Mouse (Mus musculus): Measurements from ENCODE around the gene Rims3. TPM values are rescaled to one million over a fixed set of nuclear protein-coding genes. Genes with fewer than 3 reads are reported as not detected.

The Rims3 gene
- polyA plus RNA-seq (2014; fragmentation: Nextera tagmentation; extraction: Ambion mirVana): 0.70 and 1.1 TPM in 2 replicates

- H3K4me1 ChIP-seq (ENCODE audit: insufficient read depth): no peaks in the 10 kb centered on the region
- H3K4me2 ChIP-seq: peak within 1 kb of the TSS; percentile 91
- H3K27me3 ChIP-seq (ENCODE audit: insufficient read depth, low read length): peaks cover 31% of the 10 kb centered on the region
- DNase-seq (peak; percentile 56), ATAC-seq (ENCODE audit: insufficient read depth) (peak; percentile 75)
- 1% methylated on average over 68 of the region's 68 CpGs for WGBS
- H3K4me3 ChIP-seq (ENCODE audit: low read depth, low read length): peak within 1 kb of the TSS; percentile 49
- H3K27ac ChIP-seq (ENCODE audit: low read depth): no peak within 1 kb of the TSS
- TF ChIP-seq CTCF (IDR thresholded peaks at IDR 0.05; ENCODE audit: low read depth): no peak
- H3K9me3 ChIP-seq (ENCODE audit: low read depth, low read length): no peaks in the 10 kb centered on the region
- H3K9ac ChIP-seq: peak within 1 kb of the TSS; percentile 46; the same call in 1 of the 2 replicates
- H3K36me3 ChIP-seq (ENCODE audit: insufficient read depth): no peaks in the 10 kb centered on the region
These were observed at the start of gene Rims3 for GRCm38 (mm10) chr4:120854588-120855319. Gene Rims3, plus strand, starts transcription at chr4:120854816.

- H3K27ac ChIP-seq (ENCODE audit: low read depth): no peak overlapping the region
- ATAC-seq (ENCODE audit: insufficient read depth): no peak
- no peak overlapping the region for H3K9ac ChIP-seq
- H3K9me3 ChIP-seq (ENCODE audit: low read depth, low read length): no peaks in the 10 kb centered on the region
- no peak overlapping the region for H3K4me2 ChIP-seq
- no peak overlapping the region for H3K4me3 ChIP-seq (ENCODE audit: low read depth, low read length)
- DNase-seq: no peak
- no peaks in the 10 kb centered on the region for H3K36me3 ChIP-seq (ENCODE audit: insufficient read depth)
- H3K4me1 ChIP-seq (ENCODE audit: insufficient read depth): no peaks in the 10 kb centered on the region
- TF ChIP-seq CTCF (IDR thresholded peaks at IDR 0.05; ENCODE audit: low read depth): no peak
- H3K27me3 ChIP-seq (ENCODE audit: insufficient read depth, low read length): no peaks in the 10 kb centered on the region
These were observed 48.8 kb upstream of the Rims3 start for GRCm38 (mm10) chr4:120805816-120806215.

- ATAC-seq (ENCODE audit: insufficient read depth) (no peak), DNase-seq (no peak)
- Histone ChIP-seq H3K4me3 (ENCODE audit: low read depth, low read length) (peak overlapping the region; percentile 48), H3K4me1 (ENCODE audit: insufficient read depth) (peaks cover 30% of the 10 kb centered on the region), H3K36me3 (ENCODE audit: insufficient read depth) (no peaks in the 10 kb centered on the region), H3K9ac (peak overlapping the region; percentile 49), H3K9me3 (ENCODE audit: low read depth, low read length) (no peaks in the 10 kb centered on the region), H3K4me2 (peak overlapping the region; percentile 69), H3K27ac (ENCODE audit: low read depth) (peak overlapping the region; percentile 71), H3K27me3 (ENCODE audit: insufficient read depth, low read length) (no peaks in the 10 kb centered on the region)
- whole genome bisulfite sequencing: 7% methylated on average over 1 of the region's 1 CpGs
- TF ChIP-seq CTCF (IDR thresholded peaks at IDR 0.05; ENCODE audit: low read depth): no peak
These were observed 40.9 kb upstream of the Rims3 start for GRCm38 (mm10) chr4:120813762-120814161.

GRCm38 (mm10) chr4:120814171-120814570 lies 40.4 kb upstream of the Rims3 start:
- peak; percentile 37 for DNase-seq
- Histone ChIP-seq H3K4me1 (ENCODE audit: insufficient read depth) (peaks cover 31% of the 10 kb centered on the region), H3K27ac (ENCODE audit: low read depth) (peak overlapping the region; percentile 71), H3K4me2 (peak overlapping the region; percentile 69), H3K27me3 (ENCODE audit: insufficient read depth, low read length) (no peaks in the 10 kb centered on the region), H3K9me3 (ENCODE audit: low read depth, low read length) (no peaks in the 10 kb centered on the region), H3K36me3 (ENCODE audit: insufficient read depth) (no peaks in the 10 kb centered on the region), H3K4me3 (ENCODE audit: low read depth, low read length) (peak overlapping the region; percentile 48), H3K9ac (peak overlapping the region; percentile 49)
- 10% methylated on average over 4 of the region's 4 CpGs for WGBS
- no peak for TF ChIP-seq CTCF (IDR thresholded peaks at IDR 0.05; ENCODE audit: low read depth)
- no peak for ATAC-seq (ENCODE audit: insufficient read depth)

- no peak for TF ChIP-seq CTCF (IDR thresholded peaks at IDR 0.05; ENCODE audit: low read depth)
- no peaks in the 10 kb centered on the region for H3K36me3 ChIP-seq (ENCODE audit: insufficient read depth)
- peak overlapping the region; percentile 71 for H3K27ac ChIP-seq (ENCODE audit: low read depth)
- H3K9me3 ChIP-seq (ENCODE audit: low read depth, low read length): no peaks in the 10 kb centered on the region
- DNase-seq (peak; percentile 48), ATAC-seq (ENCODE audit: insufficient read depth) (no peak)
- no peaks in the 10 kb centered on the region for H3K27me3 ChIP-seq (ENCODE audit: insufficient read depth, low read length)
- peak overlapping the region; percentile 49 for H3K9ac ChIP-seq
- H3K4me1 ChIP-seq (ENCODE audit: insufficient read depth): peaks cover 31% of the 10 kb centered on the region
- H3K4me2 ChIP-seq: peak overlapping the region; percentile 69
- 5% methylated on average over 4 of the region's 4 CpGs for WGBS
- H3K4me3 ChIP-seq (ENCODE audit: low read depth, low read length): peak overlapping the region; percentile 48
These were observed 39.5 kb upstream of the Rims3 start for GRCm38 (mm10) chr4:120815163-120815562.

- TF ChIP-seq CTCF (IDR thresholded peaks at IDR 0.05; ENCODE audit: low read depth): no peak
- peak overlapping the region; percentile 88 for H3K27ac ChIP-seq (ENCODE audit: low read depth)
These were observed 38.8 kb upstream of the Rims3 start for GRCm38 (mm10) chr4:120815622-120816334.

More at GRCm38 (mm10) chr4:120815622-120816334, 38.8 kb upstream of the Rims3 start:
- ATAC-seq (ENCODE audit: insufficient read depth): peak; percentile 93
- no peaks in the 10 kb centered on the region for H3K27me3 ChIP-seq (ENCODE audit: insufficient read depth, low read length)
- H3K4me3 ChIP-seq (ENCODE audit: low read depth, low read length): peak overlapping the region; percentile 48
- peak; percentile 96 for DNase-seq
- peak overlapping the region; percentile 49 for H3K9ac ChIP-seq
- 6% methylated on average over 10 of the region's 10 CpGs for WGBS
- peak overlapping the region; percentile 69 for H3K4me2 ChIP-seq
- peaks cover 31% of the 10 kb centered on the region for H3K4me1 ChIP-seq (ENCODE audit: insufficient read depth)
- H3K36me3 ChIP-seq (ENCODE audit: insufficient read depth): no peaks in the 10 kb centered on the region
- no peaks in the 10 kb centered on the region for H3K9me3 ChIP-seq (ENCODE audit: low read depth, low read length)
